Mouse (Mus musculus) forebrain, embryonic 14.5 days (tissue): ENCODE measurements around the gene Rint1. TPM values are rescaled to one million over a fixed set of nuclear protein-coding genes. Genes with fewer than 3 reads are reported as not detected.
A peak's percentile ranks its signal among the peaks of the same experiment; 100 is the strongest.

Experiments
- ATAC-seq: fragments of 200-750 bp; cut with Nextera tagmentation; 2 replicates; pipeline ENCODE4 v1.8.0; 2017; ENCODE audit warnings: mild to moderate bottlenecking, moderate library complexity
- DNase-seq: peaks from one replicate; pipeline ENCODE4 v3.0.0-alpha.2; 2015; ENCODE audit warnings: low spot score
- H3K27ac ChIP-seq: fragments of 300-500 bp; sonication (generic); 2 replicates; pipeline ENCODE4 v1.5.1; 2014; ENCODE audit warnings: low read depth, mild to moderate bottlenecking, control low read depth, low read length, moderate library complexity
- H3K27me3 ChIP-seq: fragments of 300-500 bp; sonication (generic); replicated peaks from 2 replicates; pipeline ENCODE4 v1.6.1; 2014; ENCODE audit warnings: low read length, control low read depth, mixed read lengths; ENCODE audit not compliant: control insufficient read depth, insufficient read depth
- H3K36me3 ChIP-seq: fragments of 300-500 bp; sonication (generic); 2 replicates; pipeline ENCODE4 v1.6.1; 2014; ENCODE audit warnings: low read length, control low read depth; ENCODE audit not compliant: control insufficient read depth, insufficient read depth
- H3K4me1 ChIP-seq: fragments of 300-500 bp; sonication (generic); 2 replicates; pipeline ENCODE4 v1.6.1; 2014; ENCODE audit warnings: antibody characterized with exemption, low read length, control low read depth; ENCODE audit not compliant: control insufficient read depth, insufficient read depth
- H3K4me2 ChIP-seq: fragments of 300-500 bp; sonication (generic); 2 replicates; pipeline ENCODE4 v1.6.1; 2014; ENCODE audit warnings: mild to moderate bottlenecking, control low read depth, low read length
- H3K4me3 ChIP-seq: fragments of 300-500 bp; sonication (generic); 2 replicates; pipeline ENCODE4 v1.5.1; 2014; ENCODE audit warnings: low read depth, low read length, control low read depth
- H3K9ac ChIP-seq: fragments of 300-500 bp; sonication (generic); 2 replicates; pipeline ENCODE4 v1.6.1; 2014; ENCODE audit warnings: mild to moderate bottlenecking, low read length, control low read depth, moderate library complexity
- H3K9me3 ChIP-seq: fragments of 300-500 bp; sonication (generic); replicated peaks from 2 replicates; pipeline ENCODE4 v1.6.1; 2016; ENCODE audit warnings: low read length, control low read depth, mixed read lengths; ENCODE audit not compliant: control insufficient read depth
- WGBS: fragments of 180-500 bp; shearing (Covaris S2); extraction: QIAGEN DNeasy Blood & Tissue Kit; methylation state at CpG from one replicate; pipeline ENCODE4 v1.1.7; 2014; 5-methylcytosine and 5-hydroxymethylcytosine counted together
- polyA plus RNA-seq: library from polyadenylated mRNA; unstranded; fragments of >200 nt; fragmentation: Nextera tagmentation; extraction: Ambion mirVana; gene quantifications from 2 replicates; pipeline ENCODE4 v1.2.1, GENCODE M21; 2014

Gene Rint1
- polyA plus RNA-seq = 18.0 and 21.0 TPM in 2 replicates

- Histone ChIP-seq H3K4me3 (peak within 1 kb of the TSS; percentile 58), H3K9ac (peak within 1 kb of the TSS; percentile 71), H3K27ac (no peak within 1 kb of the TSS; the same call in 1 of the 2 replicates), H3K36me3 (peaks cover 9% of the 10 kb centered on the region; the same call in 1 of the 2 replicates), H3K4me1 (peaks cover 6% of the 10 kb centered on the region), H3K4me2 (peak within 1 kb of the TSS; percentile 96), H3K27me3 (no peaks in the 10 kb centered on the region), H3K9me3 (no peaks in the 10 kb centered on the region)
- ATAC-seq (peak; percentile 86), DNase-seq (peak; percentile 95)
- 3% methylated on average over 47 of the region's 47 CpGs for WGBS
These were observed at the start of gene Rint1 for GRCm38 (mm10) chr5:23787536-23788389. Rint1 (plus strand) TSS chr5:23787711.

GRCm38 (mm10) chr5:23743261-23743660, 44.2 kb upstream of the Rint1 start:
- Histone ChIP-seq H3K36me3 (peaks cover 44% of the 10 kb centered on the region), H3K4me2 (no peak overlapping the region), H3K27ac (no peak overlapping the region), H3K4me3 (no peak overlapping the region), H3K4me1 (no peaks in the 10 kb centered on the region), H3K9me3 (no peaks in the 10 kb centered on the region), H3K9ac (no peak overlapping the region), H3K27me3 (no peaks in the 10 kb centered on the region)
- no peak for DNase-seq
- ATAC-seq = no peak
- 97% methylated on average over 12 of the region's 12 CpGs for WGBS

- H3K4me1 ChIP-seq = no peaks in the 10 kb centered on the region
- H3K27ac ChIP-seq = no peak overlapping the region
- ATAC-seq (no peak), DNase-seq (no peak)
- no peak overlapping the region for H3K4me2 ChIP-seq
- no peak overlapping the region for H3K4me3 ChIP-seq
- H3K36me3 ChIP-seq = peaks cover 19% of the 10 kb centered on the region
- no peak overlapping the region for H3K9ac ChIP-seq
- WGBS = 52% methylated on average over 2 of the region's 2 CpGs
- no peaks in the 10 kb centered on the region for H3K27me3 ChIP-seq
- H3K9me3 ChIP-seq = no peaks in the 10 kb centered on the region
These were observed 37.6 kb upstream of the Rint1 start for GRCm38 (mm10) chr5:23749882-23750281.

- WGBS = 96% methylated on average over 9 of the region's 9 CpGs
- no peak for ATAC-seq
These were observed 31.9 kb upstream of the Rint1 start for GRCm38 (mm10) chr5:23755591-23755990.

GRCm38 (mm10) chr5:23756368-23756767, 31.1 kb upstream of the Rint1 start:
- 95% methylated on average over 4 of the region's 4 CpGs for WGBS
- H3K27ac ChIP-seq = no peak overlapping the region
- DNase-seq = no peak

More at GRCm38 (mm10) chr5:23755591-23755990, 31.9 kb upstream of the Rint1 start:
- Histone ChIP-seq H3K4me1 (no peaks in the 10 kb centered on the region), H3K27ac (no peak overlapping the region), H3K9ac (no peak overlapping the region), H3K27me3 (no peaks in the 10 kb centered on the region), H3K4me2 (no peak overlapping the region), H3K9me3 (no peaks in the 10 kb centered on the region), H3K36me3 (peaks cover 22% of the 10 kb centered on the region; the same call in 1 of the 2 replicates), H3K4me3 (no peak overlapping the region)
- DNase-seq = no peak

GRCm38 (mm10) chr5:23758633-23759032, 28.9 kb upstream of the Rint1 start:
- Histone ChIP-seq H3K36me3 (peaks cover 26% of the 10 kb centered on the region; the same call in 1 of the 2 replicates), H3K9me3 (no peaks in the 10 kb centered on the region), H3K4me1 (no peaks in the 10 kb centered on the region), H3K27me3 (no peaks in the 10 kb centered on the region), H3K27ac (no peak overlapping the region), H3K4me3 (no peak overlapping the region), H3K9ac (no peak overlapping the region), H3K4me2 (no peak overlapping the region)
- WGBS = 51% methylated on average over 2 of the region's 2 CpGs
- DNase-seq (peak; percentile 66), ATAC-seq (peak; percentile 63)

More at GRCm38 (mm10) chr5:23756368-23756767, 31.1 kb upstream of the Rint1 start:
- H3K4me1 ChIP-seq = no peaks in the 10 kb centered on the region
- peaks cover 24% of the 10 kb centered on the region; the same call in 1 of the 2 replicates for H3K36me3 ChIP-seq
- no peak overlapping the region for H3K9ac ChIP-seq
- no peaks in the 10 kb centered on the region for H3K9me3 ChIP-seq
- H3K4me2 ChIP-seq = no peak overlapping the region
- no peaks in the 10 kb centered on the region for H3K27me3 ChIP-seq
- no peak for ATAC-seq
- no peak overlapping the region for H3K4me3 ChIP-seq

- no peaks in the 10 kb centered on the region for H3K4me1 ChIP-seq
- no peak for ATAC-seq
- WGBS = 92% methylated on average over 6 of the region's 6 CpGs
- H3K4me3 ChIP-seq = no peak overlapping the region
- no peaks in the 10 kb centered on the region for H3K27me3 ChIP-seq
- no peak for DNase-seq
- no peaks in the 10 kb centered on the region for H3K9me3 ChIP-seq
- peaks cover 31% of the 10 kb centered on the region for H3K36me3 ChIP-seq
- no peak overlapping the region for H3K27ac ChIP-seq
- no peak overlapping the region for H3K4me2 ChIP-seq
- H3K9ac ChIP-seq = no peak overlapping the region
These were observed 25.0 kb upstream of the Rint1 start for GRCm38 (mm10) chr5:23762531-23762930.

GRCm38 (mm10) chr5:23764557-23764956, 23.0 kb upstream of the Rint1 start:
- H3K9me3 ChIP-seq = no peaks in the 10 kb centered on the region
- WGBS = 98% methylated on average over 5 of the region's 5 CpGs
- H3K4me1 ChIP-seq = no peaks in the 10 kb centered on the region
- ATAC-seq (no peak), DNase-seq (no peak)
- H3K36me3 ChIP-seq = peaks cover 41% of the 10 kb centered on the region
- H3K4me2 ChIP-seq = no peak overlapping the region
- H3K9ac ChIP-seq = no peak overlapping the region
- H3K4me3 ChIP-seq = no peak overlapping the region
- H3K27me3 ChIP-seq = no peaks in the 10 kb centered on the region
- H3K27ac ChIP-seq = no peak overlapping the region

GRCm38 (mm10) chr5:23771105-23771504, 16.4 kb upstream of the Rint1 start:
- Histone ChIP-seq H3K4me1 (no peaks in the 10 kb centered on the region), H3K9ac (no peak overlapping the region), H3K36me3 (peaks cover 29% of the 10 kb centered on the region), H3K9me3 (no peaks in the 10 kb centered on the region), H3K27ac (no peak overlapping the region), H3K27me3 (no peaks in the 10 kb centered on the region), H3K4me2 (no peak overlapping the region), H3K4me3 (no peak overlapping the region)
- 60% methylated on average over 8 of the region's 8 CpGs for WGBS
- DNase-seq = no peak
- ATAC-seq = no peak
